Mouse (Mus musculus) neural tube, embryonic 14.5 days (tissue): ENCODE data around the gene Papss2. TPM values are rescaled to one million over a fixed set of nuclear protein-coding genes. Genes with fewer than 3 reads are reported as not detected.

Experiments used
- ATAC-seq: fragments of 200-750 bp; cut with Nextera tagmentation; 2 replicates; pipeline ENCODE4 v1.8.0; 2017; ENCODE audit warnings: low read depth, mild to moderate bottlenecking, moderate TSS enrichment, moderate library complexity
- H3K27ac ChIP-seq: fragments of 300-500 bp; sonication (generic); 2 replicates; pipeline ENCODE4 v1.5.1; 2014; ENCODE audit warnings: low read depth, mild to moderate bottlenecking, control low read depth, low read length, moderate library complexity, mixed read lengths
- H3K27me3 ChIP-seq: fragments of 300-500 bp; sonication (generic); 2 replicates; pipeline ENCODE4 v1.6.1; 2014; ENCODE audit warnings: low read length; ENCODE audit not compliant: control insufficient read depth, insufficient read depth
- H3K36me3 ChIP-seq: fragments of 300-500 bp; sonication (generic); 2 replicates; pipeline ENCODE4 v1.6.1; 2014; ENCODE audit warnings: low read length, mixed read lengths; ENCODE audit not compliant: control insufficient read depth, insufficient read depth
- H3K4me1 ChIP-seq: fragments of 300-500 bp; sonication (generic); 2 replicates; pipeline ENCODE4 v1.6.1; 2014; ENCODE audit warnings: low read length; ENCODE audit not compliant: control insufficient read depth, insufficient read depth
- H3K4me2 ChIP-seq: fragments of 300-500 bp; sonication (generic); 2 replicates; pipeline ENCODE4 v1.6.1; 2014; ENCODE audit warnings: mild to moderate bottlenecking, low read depth, low read length, control low read depth
- H3K4me3 ChIP-seq: fragments of 300-500 bp; sonication (generic); 2 replicates; pipeline ENCODE4 v1.5.1; 2014; ENCODE audit warnings: low read depth, low read length, control low read depth, mixed read lengths
- H3K9ac ChIP-seq: fragments of 300-500 bp; sonication (generic); replicated peaks from 2 replicates; pipeline ENCODE4 v1.6.1; 2014; ENCODE audit warnings: low read depth, mild to moderate bottlenecking, control low read depth, low read length, mixed read lengths
- H3K9me3 ChIP-seq: fragments of 300-500 bp; sonication (generic); 2 replicates; pipeline ENCODE4 v1.6.1; 2016; ENCODE audit warnings: low read length; ENCODE audit not compliant: control insufficient read depth
- WGBS: fragments of 180-500 bp; shearing (Covaris S2); extraction: QIAGEN DNeasy Blood & Tissue Kit; methylation state at CpG from one replicate; pipeline ENCODE4 v1.1.7; 2014; 5-methylcytosine and 5-hydroxymethylcytosine counted together
- polyA plus RNA-seq: library from polyadenylated mRNA; unstranded; fragments of >200 nt; fragmentation: Nextera tagmentation; extraction: Ambion mirVana; gene quantifications from 2 replicates; pipeline ENCODE4 v1.2.1, GENCODE M21; 2014

The Papss2 gene
- polyA plus RNA-seq, 1 experiment from 2014 or later: 1.5 TPM

- Histone ChIP-seq H3K36me3 (no peaks in the 10 kb centered on the region), H3K9me3 (no peaks in the 10 kb centered on the region), H3K27me3 (no peaks in the 10 kb centered on the region), H3K9ac (no peak overlapping the region), H3K4me1 (no peaks in the 10 kb centered on the region), H3K27ac (no peak overlapping the region), H3K4me2 (no peak overlapping the region), H3K4me3 (no peak overlapping the region)
- ATAC-seq: no peak
- WGBS: 94% methylated on average over 7 of the region's 7 CpGs
These were observed 45.9 kb downstream of the Papss2 start for GRCm38 (mm10) chr19:32641535-32641934.

GRCm38 (mm10) chr19:32641995-32642394, 46.4 kb downstream of the Papss2 start:
- Histone ChIP-seq H3K27me3 (no peaks in the 10 kb centered on the region), H3K27ac (no peak overlapping the region), H3K9ac (no peak overlapping the region), H3K4me3 (no peak overlapping the region), H3K36me3 (no peaks in the 10 kb centered on the region), H3K4me1 (no peaks in the 10 kb centered on the region), H3K4me2 (no peak overlapping the region), H3K9me3 (no peaks in the 10 kb centered on the region)
- 71% methylated on average over 8 of the region's 8 CpGs for WGBS
- no peak for ATAC-seq

GRCm38 (mm10) chr19:32643642-32644041, 48.1 kb downstream of the Papss2 start:
- ATAC-seq: no peak
- Histone ChIP-seq H3K4me1 (no peaks in the 10 kb centered on the region), H3K4me3 (no peak overlapping the region), H3K9me3 (no peaks in the 10 kb centered on the region), H3K36me3 (no peaks in the 10 kb centered on the region), H3K4me2 (no peak overlapping the region), H3K9ac (no peak overlapping the region), H3K27me3 (no peaks in the 10 kb centered on the region), H3K27ac (no peak overlapping the region)
- WGBS: 90% methylated on average over 3 of the region's 3 CpGs

- H3K4me2 ChIP-seq: no peak overlapping the region
- no peak for ATAC-seq
- no peaks in the 10 kb centered on the region for H3K4me1 ChIP-seq
- no peaks in the 10 kb centered on the region for H3K36me3 ChIP-seq
- no peak overlapping the region for H3K4me3 ChIP-seq
- no peaks in the 10 kb centered on the region for H3K27me3 ChIP-seq
- H3K9ac ChIP-seq: no peak overlapping the region
- 94% methylated on average over 7 of the region's 7 CpGs for WGBS
- no peaks in the 10 kb centered on the region for H3K9me3 ChIP-seq
- H3K27ac ChIP-seq: no peak overlapping the region
These were observed 50.3 kb downstream of the Papss2 start for GRCm38 (mm10) chr19:32645939-32646338.

GRCm38 (mm10) chr19:32646382-32646781, 50.8 kb downstream of the Papss2 start:
- Histone ChIP-seq H3K27ac (no peak overlapping the region), H3K9ac (no peak overlapping the region), H3K4me2 (no peak overlapping the region), H3K36me3 (no peaks in the 10 kb centered on the region), H3K4me3 (no peak overlapping the region), H3K4me1 (no peaks in the 10 kb centered on the region), H3K27me3 (no peaks in the 10 kb centered on the region), H3K9me3 (no peaks in the 10 kb centered on the region)
- 93% methylated on average over 3 of the region's 3 CpGs for WGBS
- ATAC-seq: no peak

GRCm38 (mm10) chr19:32648019-32648571, 52.5 kb downstream of the Papss2 start:
- H3K9me3 ChIP-seq: no peaks in the 10 kb centered on the region
- H3K27ac ChIP-seq: no peak overlapping the region
- H3K27me3 ChIP-seq: no peaks in the 10 kb centered on the region
- H3K4me3 ChIP-seq: no peak overlapping the region
- H3K36me3 ChIP-seq: no peaks in the 10 kb centered on the region
- no peak overlapping the region for H3K4me2 ChIP-seq
- ATAC-seq: no peak
- no peak overlapping the region for H3K9ac ChIP-seq
- 20% methylated on average over 10 of the region's 10 CpGs for WGBS
- H3K4me1 ChIP-seq: no peaks in the 10 kb centered on the region

- ATAC-seq: no peak
- Histone ChIP-seq H3K9me3 (no peaks in the 10 kb centered on the region), H3K4me3 (no peak overlapping the region), H3K27me3 (no peaks in the 10 kb centered on the region), H3K9ac (no peak overlapping the region), H3K27ac (no peak overlapping the region), H3K36me3 (no peaks in the 10 kb centered on the region), H3K4me1 (no peaks in the 10 kb centered on the region), H3K4me2 (no peak overlapping the region)
- WGBS: 96% methylated on average over 5 of the region's 5 CpGs
These were observed 55.5 kb downstream of the Papss2 start for GRCm38 (mm10) chr19:32651046-32651445.

- Histone ChIP-seq H3K27me3 (no peaks in the 10 kb centered on the region), H3K36me3 (no peaks in the 10 kb centered on the region), H3K27ac (no peak overlapping the region), H3K4me1 (no peaks in the 10 kb centered on the region), H3K4me3 (no peak overlapping the region), H3K4me2 (no peak overlapping the region), H3K9ac (no peak overlapping the region), H3K9me3 (no peaks in the 10 kb centered on the region)
- WGBS: 91% methylated on average over 5 of the region's 5 CpGs
- no peak for ATAC-seq
These were observed 57.5 kb downstream of the Papss2 start for GRCm38 (mm10) chr19:32653122-32653521.

GRCm38 (mm10) chr19:32653630-32654362, 58.2 kb downstream of the Papss2 start:
- no peaks in the 10 kb centered on the region for H3K9me3 ChIP-seq
- H3K9ac ChIP-seq: no peak overlapping the region
- H3K27me3 ChIP-seq: no peaks in the 10 kb centered on the region
- no peak overlapping the region for H3K27ac ChIP-seq
- no peak overlapping the region for H3K4me3 ChIP-seq
- H3K36me3 ChIP-seq: no peaks in the 10 kb centered on the region
- ATAC-seq: no peak
- no peak overlapping the region for H3K4me2 ChIP-seq
- 90% methylated on average over 7 of the region's 7 CpGs for WGBS
- H3K4me1 ChIP-seq: no peaks in the 10 kb centered on the region
